In genomic region chrX:71981322-71981721, GRCm38 (mm10) we compare ENCODE assay signal across 24 mouse cellular contexts. TPM values are rescaled to one million over a fixed set of nuclear protein-coding genes. Genes with fewer than 3 reads are reported as not detected.
DNase-seq lines count a peak whose midpoint lies in the region; ATAC-seq lines count a peak whose summit lies in the region.
"Had no signal": no experiment of that assay in that cellular context is flagged by ENCODE, and none has a peak within 500 bp of the region (broad histone marks: within the 10 kb centered on the region; RNA-seq: fewer than 3 reads in every experiment).

No protein-coding gene starts in this region.

- H3K4me2 ChIP-seq in kidney, embryonic 16.5 days (replicated peaks; ENCODE audit: low read depth, low read length): no peak overlapping the region
- H3K4me2 ChIP-seq in lung, embryonic 15.5 days: no peak overlapping the region
- H3K4me2 ChIP-seq: embryonic facial prominence, embryonic 13.5 days; forebrain, embryonic 12.5 days; hindbrain, embryonic 12.5 days had no signal

- no peaks in the 10 kb centered on the region; the same call in 1 of the 2 replicates for H3K27me3 ChIP-seq in kidney, embryonic 16.5 days (ENCODE audit: insufficient read depth, low read length)
- H3K27me3 ChIP-seq in lung, embryonic 15.5 days: no peaks in the 10 kb centered on the region
- H3K27me3 ChIP-seq: CH12.LX; embryonic facial prominence, embryonic 13.5 days; forebrain, embryonic 12.5 days; hindbrain, embryonic 12.5 days had no signal

- ATAC-seq in kidney, embryonic 16.5 days (ENCODE audit: low FRiP score, low TSS enrichment): 0 out of 2 replicates have a peak, but pooled peaks have one; percentile 15
- ATAC-seq in lung, embryonic 15.5 days (ENCODE audit: borderline replicate concordance, extremely low read depth, low FRiP score, low TSS enrichment): no peak
- ATAC-seq: activated CD4-positive, CD25-positive, alpha-beta regulatory T cell, adult 4 months; forebrain, embryonic 16.5 days; hindbrain, embryonic 16.5 days; inflammation-experienced regulatory T-cells, adult 6 months had no signal

- no peaks in the 10 kb centered on the region for H3K4me1 ChIP-seq in kidney, embryonic 16.5 days (ENCODE audit: insufficient read depth, low read length)
- no peaks in the 10 kb centered on the region for H3K4me1 ChIP-seq in lung, embryonic 15.5 days
- peaks cover 5% of the 10 kb centered on the region for H3K4me1 ChIP-seq in brown adipose tissue, adult 24 weeks (ENCODE audit: control insufficient read depth, insufficient read depth, insufficient read length, low read length)
- H3K4me1 ChIP-seq: embryonic facial prominence, embryonic 13.5 days; forebrain, embryonic 12.5 days; heart, embryonic 10.5 days; hindbrain, embryonic 12.5 days had no signal

- 79% methylated on average over 2 of the region's 2 CpGs for WGBS in kidney, embryonic 16.5 days
- WGBS in lung, embryonic 15.5 days: 72% methylated on average over 2 of the region's 2 CpGs

- no peak overlapping the region for H3K9ac ChIP-seq in kidney, embryonic 16.5 days (replicated peaks; ENCODE audit: low read length)
- H3K9ac ChIP-seq in lung, embryonic 15.5 days: no peak overlapping the region
- H3K9ac ChIP-seq: embryonic facial prominence, embryonic 13.5 days; forebrain, embryonic 12.5 days; hindbrain, embryonic 12.5 days had no signal

- no peak overlapping the region for H3K4me3 ChIP-seq in kidney, embryonic 16.5 days (ENCODE audit: low read length)
- H3K4me3 ChIP-seq in lung, embryonic 15.5 days: no peak overlapping the region
- no peak overlapping the region for H3K4me3 ChIP-seq in brown adipose tissue, adult 24 weeks (ENCODE audit: insufficient read depth, low read depth, low read length)
- H3K4me3 ChIP-seq: embryonic facial prominence, embryonic 13.5 days; forebrain, embryonic 12.5 days; heart, embryonic 10.5 days; hindbrain, embryonic 12.5 days had no signal

- no peak overlapping the region for H3K27ac ChIP-seq in kidney, embryonic 16.5 days (ENCODE audit: low read length)
- peak overlapping the region; percentile 10; the same call in 1 of the 2 replicates for H3K27ac ChIP-seq in lung, embryonic 15.5 days
- peak overlapping the region; percentile 21 for H3K27ac ChIP-seq in brown adipose tissue, adult 24 weeks (replicated peaks; ENCODE audit: low read depth, low read length)
- H3K27ac ChIP-seq: embryonic facial prominence, embryonic 13.5 days; forebrain, embryonic 12.5 days; heart, embryonic 10.5 days; hindbrain, embryonic 12.5 days had no signal

- DNase-seq in adrenal gland, postnatal 10 days: peak; percentile 8
- DNase-seq in adrenal gland, adult 18-20 months (ENCODE audit: low spot score in 2 of 2): no peak
- DNase-seq in kidney, postnatal 10 days: no peak
- no peak for DNase-seq in lung, postnatal 36 days
- DNase-seq: cerebellum, adult 18-20 months; cerebellum, adult 9-11 months; cerebellum, postnatal 36 days; gastrocnemius, postnatal 10 days; heart, adult 18-20 months; heart, postnatal 4 days had no signal

- no peaks in the 10 kb centered on the region for H3K36me3 ChIP-seq in kidney, embryonic 16.5 days (ENCODE audit: insufficient read depth, low read length)
- no peaks in the 10 kb centered on the region for H3K36me3 ChIP-seq in lung, embryonic 15.5 days
- H3K36me3 ChIP-seq: embryonic facial prominence, embryonic 13.5 days; forebrain, embryonic 12.5 days; heart, embryonic 10.5 days; hindbrain, embryonic 12.5 days had no signal

- H3K9me3 ChIP-seq in kidney, embryonic 16.5 days (ENCODE audit: low read length): no peaks in the 10 kb centered on the region
- H3K9me3 ChIP-seq in lung, embryonic 15.5 days: no peaks in the 10 kb centered on the region
- H3K9me3 ChIP-seq: embryonic facial prominence, embryonic 13.5 days; forebrain, embryonic 12.5 days; heart, embryonic 10.5 days; hindbrain, embryonic 12.5 days had no signal

RNA-seq across cellular contexts. Expression of gene Fate1, which starts 8.5 kb away (rescaled TPM):
- total RNA-seq in adrenal gland, postnatal 10 days (2021): under 1 TPM in 1 of 2 experiments, not detected in 1; 0.30 TPM
- not detected for total RNA-seq in adrenal gland, adult 18-20 months (2021)
- polyA plus RNA-seq in kidney, embryonic 16.5 days (2015; fragmentation: Nextera tagmentation; extraction: Ambion mirVana): 0.22 TPM in 1 of 2 replicates, not detected in the other
- polyA plus RNA-seq in lung, embryonic 15.5 days (2015; fragmentation: Nextera tagmentation; extraction: Ambion mirVana): 0.16 and 0.36 TPM in 2 replicates
- not detected in 2 replicates for polyA plus RNA-seq in brown adipose tissue, adult 24 weeks (2012; ENCODE audit: insufficient read depth, insufficient read length, missing spikeins)
- total RNA-seq: CH12.LX; gastrocnemius, postnatal 10 days; heart, adult 18-20 months; heart, postnatal 4 days had no signal
- polyA plus RNA-seq: activated CD4-positive, CD25-positive, alpha-beta regulatory T cell, adult 4 months; embryonic facial prominence, embryonic 13.5 days; forebrain, embryonic 12.5 days; forebrain, embryonic 16.5 days; heart, embryonic 14.5 days; hindbrain, embryonic 12.5 days; inflammation-experienced regulatory T-cells, adult 6 months; Patski had no signal

RNA-seq across cellular contexts. Expression of gene Cnga2, which starts 10.3 kb away (rescaled TPM):
- under 1 TPM; 0.09 to 0.39 TPM for total RNA-seq in adrenal gland, postnatal 10 days (2021)
- total RNA-seq in adrenal gland, adult 18-20 months (2021): not detected
- 0.06 and 0.10 TPM in 2 replicates for polyA plus RNA-seq in kidney, embryonic 16.5 days (2015; fragmentation: Nextera tagmentation; extraction: Ambion mirVana)
- polyA plus RNA-seq in lung, embryonic 15.5 days (2015; fragmentation: Nextera tagmentation; extraction: Ambion mirVana): 0.14 and 0.18 TPM in 2 replicates
- not detected in 2 replicates for polyA plus RNA-seq in brown adipose tissue, adult 24 weeks (2012; ENCODE audit: insufficient read depth, insufficient read length, missing spikeins)
- total RNA-seq: CH12.LX; gastrocnemius, postnatal 10 days; heart, adult 18-20 months had no signal
- polyA plus RNA-seq: activated CD4-positive, CD25-positive, alpha-beta regulatory T cell, adult 4 months; Patski had no signal

RNA-seq across cellular contexts. Expression of gene Prrg3, which starts 18.9 kb away (rescaled TPM):
- 10 to 100 TPM; 25.9 to 31.0 TPM for total RNA-seq in adrenal gland, postnatal 10 days (2021)
- total RNA-seq in adrenal gland, adult 18-20 months (2021): 10 to 100 TPM; 15.4 to 18.6 TPM
- 11.3 and 12.1 TPM in 2 replicates for polyA plus RNA-seq in kidney, embryonic 16.5 days (2015; fragmentation: Nextera tagmentation; extraction: Ambion mirVana)
- polyA plus RNA-seq in lung, embryonic 15.5 days (2015; fragmentation: Nextera tagmentation; extraction: Ambion mirVana): 22.6 and 25.3 TPM in 2 replicates
- polyA plus RNA-seq in brown adipose tissue, adult 24 weeks (2012; ENCODE audit: insufficient read depth, insufficient read length, missing spikeins): 5.0 and 10.8 TPM in 2 replicates
- total RNA-seq: CH12.LX had no signal
- polyA plus RNA-seq: activated CD4-positive, CD25-positive, alpha-beta regulatory T cell, adult 4 months; inflammation-experienced regulatory T-cells, adult 6 months had no signal
